Mouse (Mus musculus) erythroblast, embryonic 14.5 days (primary cell): ENCODE data around the gene Bnip2. TPM values are rescaled to one million over a fixed set of nuclear protein-coding genes. Genes with fewer than 3 reads are reported as not detected.
A peak's percentile ranks its signal among the peaks of the same experiment; 100 is the strongest.

Source experiments
- H3K27me3 ChIP-seq: 2 replicates; pipeline ENCODE4 v1.6.1; 2012; ENCODE audit warnings: inconsistent platforms; ENCODE audit not compliant: control insufficient read depth
- H3K36me3 ChIP-seq: 2 replicates; pipeline ENCODE4 v1.6.1; 2012; ENCODE audit warnings: mild to moderate bottlenecking, inconsistent platforms; ENCODE audit not compliant: control insufficient read depth
- H3K4me1 ChIP-seq: 2 replicates; pipeline ENCODE4 v1.6.1; 2012; ENCODE audit warnings: inconsistent platforms; ENCODE audit not compliant: control insufficient read depth
- H3K4me3 ChIP-seq: replicated peaks from 2 replicates; pipeline ENCODE3; 2012; ENCODE audit warnings: moderate library complexity, mild to moderate bottlenecking, inconsistent platforms
- H3K9me3 ChIP-seq: 2 replicates; pipeline ENCODE4 v1.6.1; 2012; ENCODE audit warnings: low read length, inconsistent platforms, mixed read lengths; ENCODE audit not compliant: control insufficient read depth
- GATA1 ChIP-seq: IDR thresholded peaks from 2 replicates; pipeline ENCODE4 v1.6.1; 2012; ENCODE audit warnings: low read length, inconsistent platforms, mixed read lengths
- TAL1 ChIP-seq: IDR thresholded peaks from 3 replicates; pipeline ENCODE4 v1.6.1; 2012; ENCODE audit warnings: low read length, inconsistent platforms, mixed read lengths
- polyA plus RNA-seq: library from polyadenylated mRNA; stranded (reverse); fragments of >175 nt; gene quantifications from 2 replicates; pipeline ENCODE4 v1.2.3, GENCODE M21; 2012

Gene Bnip2
- polyA plus RNA-seq, 1 experiment: 2.1 TPM

GRCm38 (mm10) chr9:69986571-69986970 lies 2.7 kb upstream of the Bnip2 start:
- no peak for TF ChIP-seq GATA1
- TF ChIP-seq TAL1: no peak
- Histone ChIP-seq H3K36me3 (peaks cover 9% of the 10 kb centered on the region), H3K4me3 (no peak overlapping the region), H3K27me3 (peaks cover 3% of the 10 kb centered on the region), H3K9me3 (no peaks in the 10 kb centered on the region), H3K4me1 (peaks cover 28% of the 10 kb centered on the region)

GRCm38 (mm10) chr9:69987579-69987978 lies 1.7 kb upstream of the Bnip2 start:
- Histone ChIP-seq H3K4me3 (no peak overlapping the region), H3K36me3 (peaks cover 19% of the 10 kb centered on the region), H3K9me3 (no peaks in the 10 kb centered on the region), H3K27me3 (peaks cover 3% of the 10 kb centered on the region), H3K4me1 (peaks cover 38% of the 10 kb centered on the region)
- TF ChIP-seq GATA1 (no peak), TAL1 (no peak)

GRCm38 (mm10) chr9:69988706-69989302 lies 462 bp upstream of the Bnip2 start:
- no peak for TF ChIP-seq TAL1
- TF ChIP-seq GATA1: no peak
- H3K9me3 ChIP-seq: no peaks in the 10 kb centered on the region
- peaks cover 44% of the 10 kb centered on the region for H3K4me1 ChIP-seq
- peaks cover 25% of the 10 kb centered on the region for H3K36me3 ChIP-seq
- H3K27me3 ChIP-seq: peaks cover 3% of the 10 kb centered on the region
- peak overlapping the region; percentile 100 for H3K4me3 ChIP-seq

GRCm38 (mm10) chr9:69990346-69990745 lies 1.1 kb downstream of the Bnip2 start:
- Histone ChIP-seq H3K36me3 (peaks cover 36% of the 10 kb centered on the region), H3K27me3 (peaks cover 3% of the 10 kb centered on the region), H3K4me1 (peaks cover 44% of the 10 kb centered on the region), H3K9me3 (no peaks in the 10 kb centered on the region), H3K4me3 (peak overlapping the region; percentile 100)
- TF ChIP-seq GATA1: no peak
- no peak for TF ChIP-seq TAL1

- Histone ChIP-seq H3K36me3 (peaks cover 57% of the 10 kb centered on the region), H3K27me3 (no peaks in the 10 kb centered on the region), H3K4me1 (peaks cover 44% of the 10 kb centered on the region), H3K4me3 (no peak overlapping the region), H3K9me3 (no peaks in the 10 kb centered on the region)
- no peak for TF ChIP-seq TAL1
- no peak for TF ChIP-seq GATA1
Observed at GRCm38 (mm10) chr9:69992841-69993277, 3.6 kb downstream of the Bnip2 start.

- Histone ChIP-seq H3K36me3 (peaks cover 63% of the 10 kb centered on the region), H3K4me3 (no peak overlapping the region), H3K4me1 (peaks cover 44% of the 10 kb centered on the region), H3K9me3 (no peaks in the 10 kb centered on the region), H3K27me3 (no peaks in the 10 kb centered on the region)
- no peak for TF ChIP-seq GATA1
- TF ChIP-seq TAL1: no peak
Observed at GRCm38 (mm10) chr9:69993479-69993878, 4.2 kb downstream of the Bnip2 start.

GRCm38 (mm10) chr9:69994547-69994946 lies 5.3 kb downstream of the Bnip2 start:
- peaks cover 74% of the 10 kb centered on the region for H3K36me3 ChIP-seq

GRCm38 (mm10) chr9:69999318-69999717 lies 10.1 kb downstream of the Bnip2 start:
- no peaks in the 10 kb centered on the region for H3K4me1 ChIP-seq
- no peaks in the 10 kb centered on the region for H3K27me3 ChIP-seq
- H3K9me3 ChIP-seq: peaks cover 2% of the 10 kb centered on the region; the same call in 1 of the 2 replicates
- peaks cover 94% of the 10 kb centered on the region for H3K36me3 ChIP-seq
- no peak overlapping the region for H3K4me3 ChIP-seq
- TF ChIP-seq TAL1 (no peak), GATA1 (no peak)

More at GRCm38 (mm10) chr9:69994547-69994946, 5.3 kb downstream of the Bnip2 start:
- Histone ChIP-seq H3K9me3 (peaks cover 2% of the 10 kb centered on the region; the same call in 1 of the 2 replicates), H3K4me1 (peaks cover 37% of the 10 kb centered on the region), H3K27me3 (no peaks in the 10 kb centered on the region), H3K4me3 (no peak overlapping the region)
- TF ChIP-seq TAL1 (no peak), GATA1 (no peak)

- H3K4me1 ChIP-seq: 0 out of 2 replicates have a peak, but pooled peaks cover 1% of the 10 kb centered on the region
- H3K9me3 ChIP-seq: peaks cover 2% of the 10 kb centered on the region; the same call in 1 of the 2 replicates
- no peaks in the 10 kb centered on the region for H3K27me3 ChIP-seq
- H3K4me3 ChIP-seq: no peak overlapping the region
- no peak for TF ChIP-seq TAL1
- TF ChIP-seq GATA1: no peak
- H3K36me3 ChIP-seq: peaks cover 90% of the 10 kb centered on the region
Observed at GRCm38 (mm10) chr9:70003516-70003915, 14.2 kb downstream of the Bnip2 start.

- H3K27me3 ChIP-seq: no peaks in the 10 kb centered on the region
- no peak overlapping the region for H3K4me3 ChIP-seq
- TF ChIP-seq TAL1 (no peak), GATA1 (no peak)
- peaks cover 84% of the 10 kb centered on the region for H3K36me3 ChIP-seq
- no peaks in the 10 kb centered on the region for H3K9me3 ChIP-seq
- peaks cover 22% of the 10 kb centered on the region for H3K4me1 ChIP-seq
Observed at GRCm38 (mm10) chr9:70006984-70007383, 17.7 kb downstream of the Bnip2 start.
